Mouse (Mus musculus) layer of hippocampus, adult 9-11 months (tissue): ENCODE measurements around the gene Tatdn3.
"Not testable (repeated sequence)": the region's sequence is repeated elsewhere in the genome, so short reads cannot be mapped to it uniquely, and the experiment has no call there.

Source experiments
- DNase-seq: peaks from one replicate; pipeline ENCODE4 v3.0.0; 2022

Gene Tatdn3

DNA sequence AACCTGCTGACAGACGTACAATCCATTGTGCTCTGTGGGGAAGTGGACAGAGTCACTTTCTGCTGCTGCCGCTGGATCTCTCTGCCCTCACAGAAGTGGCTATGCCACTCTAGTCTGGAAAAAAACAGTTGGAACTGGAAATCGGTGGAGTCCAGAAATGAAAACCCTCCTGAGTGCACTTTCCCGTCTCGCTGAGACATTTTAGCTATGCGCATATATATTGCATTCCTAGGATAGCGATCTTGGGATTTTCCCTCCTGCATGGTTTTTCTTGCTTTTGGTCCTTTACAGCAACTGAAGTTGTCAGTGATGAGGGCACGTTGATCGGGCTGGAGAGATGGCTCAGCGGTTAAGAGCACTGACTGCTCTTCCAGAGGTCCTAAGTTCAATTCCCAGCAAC lies 32.5 kb downstream of the Tatdn3 start:
- no peak for DNase-seq

- DNase-seq, result peak; percentile 99
These were observed 36.6 kb downstream of the Tatdn3 start, which contains the start of gene Flvcr1 for GRCm38 (mm10) chr1:191026021-191026713. Gene Flvcr1, minus strand, starts transcription at chr1:191026158.

GRCm38 (mm10) chr1:191025016-191026012 lies 37.4 kb downstream of the Tatdn3 start:
- DNase-seq, result peak; percentile 23

DNA sequence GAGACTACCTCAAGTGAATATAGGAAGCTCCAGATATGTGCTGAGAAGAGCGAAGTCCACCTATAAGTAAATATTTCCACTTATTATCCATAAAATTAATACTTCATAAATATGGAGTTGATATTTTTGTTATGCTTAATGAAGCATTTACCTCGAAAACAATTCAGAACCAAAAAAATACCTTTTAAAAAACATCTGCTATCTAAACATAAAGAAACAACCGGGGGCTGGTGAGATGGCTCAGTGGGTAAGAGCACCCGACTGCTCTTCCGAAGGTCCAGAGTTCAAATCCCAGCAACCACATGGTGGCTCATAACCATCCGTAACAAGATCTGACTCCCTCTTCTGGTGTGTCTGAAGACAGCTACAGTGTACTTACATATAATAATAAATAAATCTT lies 38.9 kb downstream of the Tatdn3 start:
- DNase-seq, result not testable (repeated sequence)

DNA sequence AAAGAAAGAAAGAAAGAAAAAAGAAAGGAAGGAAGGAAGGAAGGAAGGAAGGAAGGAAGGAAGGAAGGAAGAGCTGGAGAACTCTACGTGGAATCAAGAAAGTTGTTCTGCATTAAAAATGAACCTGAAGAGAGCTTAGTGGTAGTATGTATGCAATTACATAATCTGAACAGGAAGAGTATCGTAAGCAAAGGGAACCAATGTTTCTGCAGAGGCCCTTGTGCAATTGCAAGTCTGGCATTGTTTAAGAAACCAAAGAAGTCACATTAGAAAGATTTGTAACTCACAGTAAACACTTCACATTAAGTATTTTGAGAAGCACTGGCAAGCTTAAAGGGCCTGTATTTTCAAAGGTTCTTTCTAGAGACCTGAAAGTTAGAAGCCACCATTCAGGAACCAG lies 39.6 kb downstream of the Tatdn3 start:
- no peak for DNase-seq

GRCm38 (mm10) chr1:191021016-191021415 lies 41.7 kb downstream of the Tatdn3 start:
- peak; percentile 42 for DNase-seq

DNA sequence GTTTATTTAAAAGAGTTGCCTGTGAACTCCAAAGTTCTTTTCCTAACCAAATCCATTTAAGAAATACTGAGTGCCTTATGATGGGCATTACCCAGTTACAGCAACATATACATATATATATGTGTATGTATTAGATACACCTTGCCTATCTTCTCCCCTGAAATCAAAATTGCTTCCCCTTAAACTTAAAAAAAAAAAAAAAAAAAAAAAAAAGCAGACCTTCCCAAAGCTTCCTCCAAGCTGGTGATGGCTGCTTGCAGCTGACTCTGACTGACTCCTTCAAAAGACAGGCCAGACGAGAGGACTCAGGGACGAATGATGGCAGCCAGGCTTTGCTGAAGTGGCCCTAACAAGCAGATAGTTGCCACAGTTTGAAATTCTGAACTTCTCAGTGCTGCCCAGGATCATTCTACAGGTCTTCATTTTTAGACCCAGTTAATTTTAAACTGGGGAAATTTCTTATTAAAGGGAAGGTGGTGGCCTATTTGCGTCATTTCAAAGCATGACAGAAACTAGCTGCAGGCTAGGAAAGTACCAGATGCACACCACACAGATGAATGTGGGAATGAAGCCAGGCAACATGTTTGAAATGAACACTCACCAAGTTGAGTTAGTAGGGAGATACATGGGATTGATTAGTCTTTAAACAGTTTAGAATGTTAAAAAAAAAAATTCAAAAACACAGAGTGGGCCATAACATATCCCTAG lies 42.4 kb downstream of the Tatdn3 start:
- peak; percentile 40 for DNase-seq

DNA sequence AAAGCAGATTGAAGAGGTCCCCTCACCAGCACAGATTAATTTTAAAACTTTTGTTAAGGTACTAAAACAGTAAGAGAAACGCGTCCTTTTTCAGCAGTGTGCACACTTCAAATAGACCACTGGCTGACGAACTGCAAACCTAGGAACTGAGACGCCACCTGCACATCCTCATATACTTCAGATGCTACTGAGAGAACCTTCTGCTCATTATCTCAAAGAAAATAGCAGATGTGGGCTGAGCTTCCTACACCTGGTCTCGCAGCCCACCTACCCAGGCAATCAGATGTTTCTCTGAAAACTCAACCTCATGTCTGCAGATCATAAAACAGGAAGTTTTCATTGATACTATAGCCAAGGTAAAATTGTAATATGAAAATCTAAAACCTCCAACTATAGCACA lies 42.9 kb downstream of the Tatdn3 start:
- DNase-seq, result no peak

- no peak for DNase-seq
These were observed 48.5 kb downstream of the Tatdn3 start for GRCm38 (mm10) chr1:191014271-191014670.

DNA sequence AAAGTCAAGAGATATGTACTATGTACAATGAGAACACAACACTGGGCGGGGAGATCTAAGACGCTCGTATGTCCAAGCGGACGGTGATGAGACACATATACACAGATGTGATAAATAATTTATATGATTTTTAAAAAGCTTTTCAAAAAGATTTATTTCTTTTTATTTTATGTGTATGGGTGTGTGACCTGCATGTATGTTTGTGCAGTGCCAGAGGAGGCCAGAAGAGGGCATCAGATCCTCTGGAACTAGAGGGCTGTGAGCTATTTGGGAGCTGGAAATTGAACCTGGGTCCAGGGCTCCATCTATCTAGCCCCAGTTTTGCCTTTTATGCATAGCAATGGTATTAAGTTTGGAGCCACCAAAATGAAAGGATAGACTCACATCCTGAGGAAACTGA lies 54.0 kb downstream of the Tatdn3 start:
- DNase-seq, result no peak

DNA sequence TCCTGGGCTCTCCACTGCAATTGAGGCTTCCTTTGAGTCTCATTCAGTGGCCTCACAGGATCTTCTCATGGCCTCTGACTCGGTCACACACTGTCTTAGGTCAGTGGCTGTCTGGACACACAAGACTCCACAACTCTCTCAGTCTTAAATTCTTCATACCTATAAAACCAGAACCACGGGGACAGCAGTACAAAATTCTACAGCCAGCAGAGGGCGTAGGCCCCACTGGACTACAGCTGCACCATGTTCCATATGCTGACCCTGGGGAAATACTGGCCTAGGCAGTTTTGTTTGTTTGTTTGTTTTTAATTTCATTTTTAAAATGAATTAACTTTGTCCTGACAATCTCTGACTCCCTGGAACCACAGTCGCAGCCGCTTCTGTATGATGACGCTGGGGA lies 60.5 kb downstream of the Tatdn3 start:
- no peak for DNase-seq

DNA sequence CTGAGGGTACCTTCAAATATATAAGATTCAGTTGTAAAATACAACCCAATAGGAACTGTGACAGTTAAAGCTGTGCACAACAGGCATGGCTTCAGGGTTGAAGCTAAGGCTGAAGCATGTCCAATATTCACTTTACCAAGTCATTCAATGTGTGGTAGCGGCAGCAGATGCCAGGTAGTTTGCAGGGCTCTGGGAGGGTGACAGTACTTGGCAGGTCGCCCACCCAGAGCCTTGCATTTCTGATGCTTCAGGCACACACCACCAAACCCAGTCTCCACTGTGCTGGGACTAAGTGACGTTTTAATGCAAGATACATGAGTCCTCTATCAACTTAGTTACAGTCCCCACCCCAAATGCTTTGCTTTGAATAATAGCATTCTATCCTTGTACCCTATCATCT lies 62.0 kb downstream of the Tatdn3 start:
- DNase-seq, result no peak

GRCm38 (mm10) chr1:190998027-190998426 lies 64.7 kb downstream of the Tatdn3 start:
- no peak for DNase-seq

GRCm38 (mm10) chr1:190996346-190996877 lies 66.3 kb downstream of the Tatdn3 start:
- DNase-seq, result no peak
